Mouse (Mus musculus) lung, embryonic 16.5 days (tissue): ENCODE data around the gene Ddx50. TPM values are rescaled to one million over a fixed set of nuclear protein-coding genes. Genes with fewer than 3 reads are reported as not detected.

Experiments
- ATAC-seq: fragments of 200-750 bp; cut with Nextera tagmentation; 2 replicates; pipeline ENCODE4 v1.8.0; 2017; ENCODE audit warnings: low read depth, mild to moderate bottlenecking, moderate library complexity
- H3K27ac ChIP-seq: fragments of 300-500 bp; sonication (generic); 2 replicates; pipeline ENCODE4 v1.5.1; 2014; ENCODE audit warnings: mild to moderate bottlenecking, control low read depth, low read length
- H3K27me3 ChIP-seq: fragments of 300-500 bp; sonication (generic); 2 replicates; pipeline ENCODE4 v1.6.1; 2014; ENCODE audit warnings: low read depth, low read length, mixed read lengths; ENCODE audit not compliant: control insufficient read depth, insufficient read depth
- H3K36me3 ChIP-seq: fragments of 300-500 bp; sonication (generic); 2 replicates; pipeline ENCODE4 v1.6.1; 2014; ENCODE audit warnings: low read length; ENCODE audit not compliant: control insufficient read depth, insufficient read depth
- H3K4me1 ChIP-seq: fragments of 300-500 bp; sonication (generic); replicated peaks from 2 replicates; pipeline ENCODE4 v1.6.1; 2014; ENCODE audit warnings: low read length, mixed read lengths; ENCODE audit not compliant: control insufficient read depth, insufficient read depth
- H3K4me2 ChIP-seq: fragments of 300-500 bp; sonication (generic); 2 replicates; pipeline ENCODE4 v1.6.1; 2014; ENCODE audit warnings: low read depth, low read length, control low read depth
- H3K4me3 ChIP-seq: fragments of 300-500 bp; sonication (generic); 2 replicates; pipeline ENCODE4 v1.5.1; 2014; ENCODE audit warnings: mild to moderate bottlenecking, low read length, control low read depth
- H3K9ac ChIP-seq: fragments of 300-500 bp; sonication (generic); 2 replicates; pipeline ENCODE4 v1.6.1; 2014; ENCODE audit warnings: low read length, control low read depth
- H3K9me3 ChIP-seq: fragments of 300-500 bp; sonication (generic); 2 replicates; pipeline ENCODE4 v1.6.1; 2016; ENCODE audit warnings: low read length; ENCODE audit not compliant: control insufficient read depth
- WGBS: fragments of 180-500 bp; shearing (Covaris S2); extraction: QIAGEN DNeasy Blood & Tissue Kit; methylation state at CpG from one replicate; pipeline ENCODE4 v1.1.7; 2014; 5-methylcytosine and 5-hydroxymethylcytosine counted together
- polyA plus RNA-seq: library from polyadenylated mRNA; unstranded; fragments of >200 nt; fragmentation: Nextera tagmentation; extraction: Ambion mirVana; gene quantifications from 2 replicates; pipeline ENCODE4 v1.2.1, GENCODE M21; 2015

Gene Ddx50
- polyA plus RNA-seq, 1 experiment from 2014 or later = 120 TPM

- H3K9me3 ChIP-seq = no peaks in the 10 kb centered on the region
- H3K4me2 ChIP-seq = no peak overlapping the region
- no peak overlapping the region for H3K9ac ChIP-seq
- no peak overlapping the region for H3K27ac ChIP-seq
- H3K4me1 ChIP-seq = no peaks in the 10 kb centered on the region
- H3K27me3 ChIP-seq = no peaks in the 10 kb centered on the region
- 63% methylated on average over 14 of the region's 14 CpGs for WGBS
- H3K36me3 ChIP-seq = no peaks in the 10 kb centered on the region
- ATAC-seq = no peak
- no peak overlapping the region for H3K4me3 ChIP-seq
These were observed 18.2 kb upstream of the Ddx50 start for GRCm38 (mm10) chr10:62669245-62669644.

GRCm38 (mm10) chr10:62668463-62668862 lies 17.4 kb upstream of the Ddx50 start:
- no peaks in the 10 kb centered on the region for H3K9me3 ChIP-seq
- H3K4me2 ChIP-seq = no peak overlapping the region
- H3K27ac ChIP-seq = no peak overlapping the region
- H3K27me3 ChIP-seq = no peaks in the 10 kb centered on the region
- no peak overlapping the region for H3K9ac ChIP-seq
- no peaks in the 10 kb centered on the region for H3K36me3 ChIP-seq
- H3K4me1 ChIP-seq = no peaks in the 10 kb centered on the region
- H3K4me3 ChIP-seq = no peak overlapping the region
- no peak for ATAC-seq
- WGBS = 61% methylated on average over 2 of the region's 2 CpGs

DNA sequence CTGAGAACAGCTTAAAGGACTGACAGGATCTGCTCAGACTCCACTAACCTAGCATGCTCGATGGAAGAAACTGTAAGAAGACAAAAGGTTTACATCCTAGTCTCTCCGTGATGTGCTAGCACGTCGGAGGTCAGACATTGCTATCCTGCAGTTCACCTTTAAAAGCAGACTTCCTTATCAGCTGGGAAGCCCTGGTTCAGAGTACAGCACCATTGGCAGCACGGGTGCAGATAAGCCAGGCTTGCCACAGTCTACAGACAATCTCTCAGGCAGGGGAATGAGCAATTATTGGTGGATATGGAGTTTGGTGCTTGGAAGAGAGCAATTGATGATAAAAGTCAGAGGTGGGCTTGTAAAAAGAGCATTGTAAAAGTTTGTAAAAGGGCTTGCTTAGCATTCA lies 17.0 kb upstream of the Ddx50 start:
- no peak for ATAC-seq
- Histone ChIP-seq H3K9ac (no peak overlapping the region), H3K4me1 (no peaks in the 10 kb centered on the region), H3K36me3 (no peaks in the 10 kb centered on the region), H3K27me3 (no peaks in the 10 kb centered on the region), H3K4me2 (no peak overlapping the region), H3K27ac (no peak overlapping the region), H3K4me3 (no peak overlapping the region), H3K9me3 (no peaks in the 10 kb centered on the region)
- 67% methylated on average over 5 of the region's 5 CpGs for WGBS

GRCm38 (mm10) chr10:62664963-62665590 lies 14.1 kb upstream of the Ddx50 start:
- peak overlapping the region; percentile 27; the same call in 1 of the 2 replicates for H3K4me3 ChIP-seq
- ATAC-seq = peak; percentile 86

GRCm38 (mm10) chr10:62664171-62664570 lies 13.2 kb upstream of the Ddx50 start:
- Histone ChIP-seq H3K9me3 (no peaks in the 10 kb centered on the region), H3K27ac (peak overlapping the region; percentile 84; the same call in 1 of the 2 replicates), H3K27me3 (no peaks in the 10 kb centered on the region), H3K4me3 (no peak overlapping the region), H3K4me2 (no peak overlapping the region; the same call in 1 of the 2 replicates), H3K4me1 (no peaks in the 10 kb centered on the region), H3K9ac (no peak overlapping the region), H3K36me3 (no peaks in the 10 kb centered on the region)
- no peak for ATAC-seq
- 84% methylated on average over 10 of the region's 10 CpGs for WGBS

More at GRCm38 (mm10) chr10:62664963-62665590, 14.1 kb upstream of the Ddx50 start:
- no peaks in the 10 kb centered on the region for H3K4me1 ChIP-seq
- peak overlapping the region; percentile 84 for H3K27ac ChIP-seq
- no peaks in the 10 kb centered on the region for H3K36me3 ChIP-seq
- H3K9me3 ChIP-seq = no peaks in the 10 kb centered on the region
- WGBS = 46% methylated on average over 27 of the region's 27 CpGs
- H3K4me2 ChIP-seq = peak overlapping the region; percentile 41
- H3K9ac ChIP-seq = peak overlapping the region; percentile 47
- no peaks in the 10 kb centered on the region for H3K27me3 ChIP-seq

DNA sequence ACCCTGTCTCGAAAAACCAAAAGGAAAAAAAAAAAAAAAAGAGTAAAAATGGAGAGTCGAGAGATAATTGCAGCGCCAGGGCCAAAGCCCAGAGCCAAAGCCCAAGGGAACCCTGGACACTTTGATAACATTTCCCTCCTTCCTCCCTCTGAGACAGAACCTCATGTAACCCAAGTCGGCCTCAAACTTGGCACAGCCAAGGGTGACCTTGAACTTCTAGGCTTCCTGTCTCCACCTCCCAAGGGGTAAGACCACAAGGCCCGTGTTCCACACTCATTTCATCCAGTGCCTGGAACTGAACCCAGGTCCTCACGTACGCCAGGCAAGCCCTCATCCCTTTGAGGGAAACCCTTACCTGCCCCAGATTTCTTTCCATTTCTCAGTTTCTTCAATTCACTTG lies 5.7 kb upstream of the Ddx50 start:
- Histone ChIP-seq H3K4me1 (peaks cover 4% of the 10 kb centered on the region; the same call in 1 of the 2 replicates), H3K4me3 (no peak overlapping the region), H3K9me3 (no peaks in the 10 kb centered on the region), H3K4me2 (no peak overlapping the region), H3K36me3 (no peaks in the 10 kb centered on the region), H3K9ac (no peak overlapping the region), H3K27me3 (no peaks in the 10 kb centered on the region), H3K27ac (no peak overlapping the region)
- no peak for ATAC-seq
- WGBS = 78% methylated on average over 7 of the region's 7 CpGs

DNA sequence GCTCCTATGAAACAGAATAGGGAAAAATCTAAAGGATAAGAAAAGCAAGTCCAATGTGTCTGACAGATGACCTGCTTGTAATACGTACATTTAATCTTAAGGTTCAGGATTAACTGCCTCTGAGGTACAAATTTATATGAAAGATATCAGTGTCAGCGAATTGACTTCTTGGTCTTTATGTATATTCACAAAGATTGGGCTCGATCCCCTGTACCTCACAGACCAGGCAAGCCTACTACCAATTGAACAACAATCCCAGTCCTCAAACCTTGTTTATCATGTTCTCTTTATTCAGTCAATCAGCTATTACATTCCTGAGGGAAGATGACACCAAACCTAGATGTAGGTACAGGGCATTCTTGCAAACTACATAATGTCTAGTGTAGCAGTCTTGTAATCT lies 943 bp upstream of the Ddx50 start:
- H3K4me2 ChIP-seq = peak overlapping the region; percentile 70
- H3K4me1 ChIP-seq = peaks cover 15% of the 10 kb centered on the region
- ATAC-seq = no peak
- H3K36me3 ChIP-seq = no peaks in the 10 kb centered on the region; the same call in 1 of the 2 replicates
- peak overlapping the region; percentile 80 for H3K4me3 ChIP-seq
- no peaks in the 10 kb centered on the region for H3K9me3 ChIP-seq
- peak overlapping the region; percentile 96 for H3K27ac ChIP-seq
- H3K27me3 ChIP-seq = no peaks in the 10 kb centered on the region
- peak overlapping the region; percentile 73 for H3K9ac ChIP-seq
- WGBS = 14% methylated on average over 3 of the region's 3 CpGs

GRCm38 (mm10) chr10:62650358-62650782 lies 648 bp downstream of the Ddx50 start:
- Histone ChIP-seq H3K4me2 (peak overlapping the region; percentile 76), H3K4me1 (peaks cover 15% of the 10 kb centered on the region), H3K27me3 (no peaks in the 10 kb centered on the region), H3K36me3 (peaks cover 8% of the 10 kb centered on the region), H3K9me3 (no peaks in the 10 kb centered on the region), H3K4me3 (peak overlapping the region; percentile 80), H3K9ac (peak overlapping the region; percentile 88), H3K27ac (peak overlapping the region; percentile 96)
- no peak for ATAC-seq
- under 1% methylated on average over 17 of the region's 17 CpGs for WGBS

GRCm38 (mm10) chr10:62604161-62604560 lies 46.9 kb downstream of the Ddx50 start:
- whole genome bisulfite sequencing = 83% methylated on average over 3 of the region's 3 CpGs
- Histone ChIP-seq H3K9me3 (no peaks in the 10 kb centered on the region), H3K36me3 (no peaks in the 10 kb centered on the region), H3K27ac (no peak overlapping the region), H3K4me3 (no peak overlapping the region), H3K27me3 (no peaks in the 10 kb centered on the region), H3K4me2 (no peak overlapping the region), H3K4me1 (peaks cover 10% of the 10 kb centered on the region), H3K9ac (no peak overlapping the region)
- ATAC-seq = no peak
